In genomic region chr7:80868686-80869085, GRCm38 (mm10) we compare ENCODE assay signal across 19 mouse cellular contexts.
"Had no signal": no experiment of that assay in that cellular context is flagged by ENCODE, and none has a peak within 500 bp of the region (broad histone marks: within the 10 kb centered on the region; RNA-seq: fewer than 3 reads in every experiment).

No protein-coding gene starts in this region.

- DNase-seq: lung, adult 18-20 months; lung, embryonic 14.5 days; lung, postnatal 10 days; lung, postnatal 4 days; midbrain, embryonic 14.5 days; retina, postnatal 1 day; right cerebral cortex, adult 18-20 months; right cerebral cortex, postnatal 25 days; right cerebral cortex, postnatal 4 days; spleen, adult 18-20 months; thymus, adult 18-20 months; thymus, postnatal 14 days; thymus, postnatal 36 days had no signal

- H3K27ac ChIP-seq: midbrain, embryonic 10.5 days; midbrain, embryonic 12.5 days; neural tube, embryonic 13.5 days; neural tube, embryonic 15.5 days had no signal

- ATAC-seq: midbrain, embryonic 16.5 days had no signal

- H3K27me3 ChIP-seq: neural tube, embryonic 15.5 days had no signal

- H3K9me3 ChIP-seq: midbrain, embryonic 10.5 days; midbrain, embryonic 12.5 days; neural tube, embryonic 13.5 days; neural tube, embryonic 15.5 days had no signal

- H3K4me3 ChIP-seq: midbrain, embryonic 10.5 days; midbrain, embryonic 12.5 days; myocyte; neural tube, embryonic 13.5 days; neural tube, embryonic 15.5 days had no signal

- H3K9ac ChIP-seq: lung, embryonic 14.5 days; midbrain, embryonic 12.5 days; neural tube, embryonic 13.5 days; neural tube, embryonic 15.5 days had no signal

- H3K4me2 ChIP-seq: lung, embryonic 14.5 days; midbrain, embryonic 12.5 days; neural tube, embryonic 13.5 days; neural tube, embryonic 15.5 days had no signal

- H3K4me1 ChIP-seq: midbrain, embryonic 10.5 days had no signal
